Mouse (Mus musculus) erythroblast, embryonic 14.5 days (primary cell): ENCODE data around the gene Map4k5.

Source experiments
- GATA1 ChIP-seq: IDR thresholded peaks from 2 replicates; pipeline ENCODE4 v1.6.1; 2012; ENCODE audit warnings: low read length, inconsistent platforms, mixed read lengths
- TAL1 ChIP-seq: IDR thresholded peaks from 3 replicates; pipeline ENCODE4 v1.6.1; 2012; ENCODE audit warnings: low read length, inconsistent platforms, mixed read lengths

DNA sequence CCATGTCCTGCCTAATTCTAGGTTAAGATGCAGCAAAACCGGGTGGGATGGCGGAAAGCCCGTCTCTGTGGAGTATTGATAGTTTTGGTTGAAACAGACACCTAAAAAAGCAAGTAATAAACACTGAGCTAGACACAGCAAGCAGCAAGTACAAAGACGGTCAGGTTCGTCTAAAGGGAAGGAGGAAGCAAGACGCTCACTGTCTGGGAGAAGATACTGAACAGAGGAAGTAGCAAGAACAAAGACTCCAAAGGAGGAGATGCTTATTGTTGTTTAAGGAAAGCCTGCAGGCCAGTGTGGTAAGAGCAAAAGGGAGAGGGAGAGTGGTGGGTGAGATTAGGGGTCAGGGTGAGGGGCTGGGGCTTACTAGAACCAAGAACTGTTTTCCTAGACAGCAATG lies 2.9 kb downstream of the Map4k5 start:
- TF ChIP-seq TAL1 (no peak), GATA1 (no peak)
